ENCODE assay signal across 13 mouse cellular contexts in genomic region chrX:10243916-10244315, GRCm38 (mm10).
DNase-seq lines count a peak whose midpoint lies in the region.
"Had no signal": no experiment of that assay in that cellular context is flagged by ENCODE, and none has a peak within 500 bp of the region (broad histone marks: within the 10 kb centered on the region; RNA-seq: fewer than 3 reads in every experiment).

No protein-coding gene starts in this region.

- DNase-seq in cerebellum, postnatal 10 days: peak; percentile 60 to 66
- no peak for DNase-seq in cerebellum, postnatal 36 days
- DNase-seq in cerebellum, postnatal 14 days: peak; percentile 9 to 46
- no peak for DNase-seq in cerebellum, adult 11-12 months
- DNase-seq: adrenal gland, adult 2 months; adrenal gland, adult 8-10 months; adrenal gland, postnatal 10 days; adrenal gland, postnatal 14 days; adrenal gland, postnatal 25 days; adrenal gland, postnatal 36 days; B cell, adult 2 months; cerebellum, adult 11 months; cerebellum, adult 18-20 months had no signal

Comparison
In these comparisons a context has a peak if more than half of its experiments do, and no peak if none do; other contexts are left out.
1. DNase-seq: peak in cerebellum, postnatal 10 days (2 of 2) and cerebellum, postnatal 14 days (2 of 2); none in cerebellum, postnatal 36 days (0 of 2) and cerebellum, adult 11-12 months (single experiment).